Mouse (Mus musculus) lung, postnatal 25 days (tissue): ENCODE results near the gene Neurod2.

ENCODE experiments used
- DNase-seq: peaks from one replicate; pipeline ENCODE4 v3.0.0; 2022; ENCODE audit warnings: low spot score

Gene Neurod2

DNA sequence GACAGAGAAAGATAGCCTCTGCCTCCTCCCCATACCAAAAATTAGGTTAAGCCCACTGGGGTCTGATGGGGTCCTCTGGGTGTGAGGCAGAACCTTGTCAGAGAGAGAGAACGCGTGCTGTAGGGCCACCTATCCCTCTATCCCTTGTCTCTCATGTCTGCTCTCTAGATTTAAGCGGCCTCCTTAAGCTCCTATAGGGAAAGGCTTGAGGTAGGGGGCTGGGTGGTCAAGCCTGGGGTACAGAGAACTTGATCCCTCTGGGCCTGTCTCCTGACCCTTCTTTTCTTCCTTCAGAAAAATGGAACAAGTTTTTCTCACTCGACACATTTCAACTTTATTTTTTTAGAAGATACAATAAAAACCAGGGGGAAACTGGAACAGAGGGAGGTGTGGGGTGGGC, 3.4 kb upstream of the Neurod2 start:
- no peak for DNase-seq

DNA sequence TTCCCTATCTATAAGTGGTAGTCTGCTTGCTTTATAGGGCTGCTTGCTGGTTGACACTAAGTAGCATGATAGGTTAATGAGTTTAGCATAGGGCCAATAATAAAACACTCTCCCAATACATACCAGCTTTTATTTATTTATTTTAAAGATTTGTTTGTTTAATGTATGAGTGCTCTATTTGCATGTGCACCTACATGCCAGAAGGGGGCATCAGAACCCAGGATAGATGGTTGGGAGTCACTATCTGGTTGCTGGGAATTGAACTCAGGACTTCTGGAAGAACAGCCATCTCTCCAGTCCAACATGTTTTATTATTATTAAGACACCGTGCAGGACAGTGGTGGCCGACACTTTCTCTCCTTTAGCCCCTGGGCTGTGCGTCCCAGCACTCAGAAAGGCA, 2.7 kb upstream of the Neurod2 start:
- no peak for DNase-seq

DNA sequence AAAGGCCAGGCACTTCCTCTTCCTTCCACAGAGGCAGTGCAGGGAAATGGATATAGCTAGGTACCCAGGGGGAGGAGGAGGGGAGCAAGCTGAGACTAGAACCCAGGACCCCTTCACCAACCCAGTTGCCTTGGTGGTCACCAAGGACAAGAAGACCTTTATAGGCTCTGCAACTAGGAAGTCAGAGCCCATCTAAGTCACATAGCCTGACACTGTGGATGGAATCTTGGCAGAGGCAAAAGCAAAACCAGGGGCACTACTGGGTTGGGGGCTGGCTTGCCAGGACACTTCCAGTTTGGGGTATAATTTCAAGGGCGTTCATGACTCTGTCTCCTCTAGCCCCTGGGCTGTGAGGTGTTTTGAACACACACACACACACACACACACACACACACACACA, 2.0 kb upstream of the Neurod2 start:
- DNase-seq, result no peak

DNA sequence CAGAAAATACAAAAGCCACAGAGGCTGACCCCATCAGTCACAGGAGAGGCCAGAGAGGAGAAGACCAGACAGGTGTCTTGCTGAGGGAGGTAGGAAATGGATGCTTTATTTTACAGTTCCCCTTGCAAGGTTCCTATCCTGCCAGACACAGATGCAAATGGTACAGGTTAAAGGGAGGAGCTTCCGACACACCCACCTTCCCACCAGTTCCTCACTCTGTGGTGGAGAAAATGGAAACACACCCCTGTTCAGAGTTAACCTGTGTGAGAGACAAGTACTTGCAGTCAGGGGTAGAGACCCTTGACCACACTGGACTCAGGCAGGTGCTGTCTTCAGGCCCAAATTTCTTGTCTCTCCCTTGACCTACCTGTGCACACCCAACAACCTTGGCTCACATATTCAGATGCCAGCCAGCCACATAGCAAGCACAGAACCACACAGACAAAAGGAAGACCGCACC, 1.3 kb upstream of the Neurod2 start:
- no peak for DNase-seq

DNA sequence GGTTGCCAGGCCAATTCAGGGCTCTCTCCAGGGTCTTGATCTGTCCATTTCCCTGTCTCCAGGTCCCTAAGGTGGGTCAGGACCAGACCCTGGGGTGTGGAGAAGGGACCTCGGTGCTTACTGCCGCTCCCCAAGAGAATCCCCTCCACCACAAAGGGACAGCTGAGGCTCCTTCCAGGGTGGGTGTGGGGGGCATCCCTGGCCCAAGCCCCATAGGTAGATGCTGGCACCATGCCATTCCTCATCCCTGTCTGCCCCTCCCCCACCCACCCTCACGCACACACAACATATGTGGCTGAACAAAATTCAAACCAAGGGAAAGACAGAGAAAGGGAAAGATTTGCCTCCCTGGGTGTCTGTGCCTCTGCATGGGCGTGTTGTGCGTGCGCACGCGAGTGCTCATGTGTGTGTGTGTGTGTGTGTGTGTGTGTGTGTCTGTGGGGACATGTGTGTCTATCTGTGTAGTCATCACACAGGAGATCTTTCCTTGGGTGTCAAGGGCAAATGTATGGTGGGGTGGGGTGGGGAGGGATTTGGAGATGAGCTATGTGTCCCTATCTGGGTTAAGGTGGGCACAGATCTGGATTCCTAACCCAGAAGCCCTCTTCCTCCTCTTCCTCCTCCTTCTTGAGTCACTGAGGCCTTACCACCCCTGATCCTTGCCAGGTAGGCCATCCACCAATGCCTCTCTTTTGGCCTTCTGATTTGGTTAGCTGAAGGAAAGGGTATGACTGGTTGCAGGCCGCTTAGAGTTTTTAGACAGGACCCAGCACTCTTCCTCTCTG, 704 bp upstream of the Neurod2 start:
- DNase-seq, result no peak

DNA sequence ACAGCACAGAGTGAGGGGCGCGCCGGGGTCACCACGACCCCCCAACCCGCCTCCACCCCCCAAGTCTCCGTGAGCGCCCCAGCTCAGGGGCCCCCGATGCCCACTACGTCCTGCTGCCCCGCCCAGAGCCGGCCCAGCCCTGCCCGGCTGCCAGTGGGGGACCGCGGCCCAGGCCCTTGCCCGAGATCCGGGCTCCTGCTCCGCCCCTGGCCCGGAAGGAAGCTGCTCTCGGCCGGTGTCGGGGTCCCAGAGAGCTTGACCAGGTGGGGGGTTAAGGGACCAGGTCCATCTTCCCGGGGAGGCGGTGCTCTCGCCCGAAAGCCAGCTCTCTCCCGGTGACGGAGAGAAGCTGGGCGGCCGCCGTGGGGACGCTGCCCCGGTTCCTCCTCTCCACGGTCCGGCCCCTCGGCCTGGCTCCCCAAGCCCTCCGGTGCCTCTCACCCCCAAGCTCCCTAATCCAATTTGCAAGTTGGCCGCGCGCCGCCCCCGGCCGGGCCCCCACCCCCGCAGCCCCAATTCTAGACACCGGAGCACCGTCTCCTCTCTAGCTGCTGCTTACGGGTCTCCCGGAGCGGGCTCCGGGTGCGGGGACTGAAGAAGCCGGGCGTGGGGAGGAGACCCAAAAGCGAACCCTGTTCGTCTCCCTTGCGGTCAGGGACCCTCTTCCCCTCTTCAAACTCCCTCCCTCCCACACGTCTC, 928 bp downstream of the Neurod2 start:
- no peak for DNase-seq

DNA sequence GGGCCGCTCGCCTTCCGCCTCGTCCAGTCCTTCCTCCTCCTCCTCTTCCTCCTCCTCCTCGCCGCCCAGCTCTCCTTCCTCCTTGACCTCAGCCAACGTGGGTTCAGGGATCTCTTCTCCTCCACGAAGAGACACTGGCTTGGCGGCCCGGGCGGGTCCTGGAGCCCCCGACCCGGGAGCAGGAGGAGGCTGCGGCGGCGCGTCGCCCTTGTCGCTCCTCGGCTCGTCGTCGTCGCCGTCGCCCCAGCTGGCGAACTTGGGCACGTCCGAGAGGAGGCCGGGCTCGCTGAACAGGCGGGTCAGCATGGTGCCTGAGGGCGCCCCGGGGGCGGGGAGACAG, 1.4 kb downstream of the Neurod2 start:
- DNase-seq, result no peak

DNA sequence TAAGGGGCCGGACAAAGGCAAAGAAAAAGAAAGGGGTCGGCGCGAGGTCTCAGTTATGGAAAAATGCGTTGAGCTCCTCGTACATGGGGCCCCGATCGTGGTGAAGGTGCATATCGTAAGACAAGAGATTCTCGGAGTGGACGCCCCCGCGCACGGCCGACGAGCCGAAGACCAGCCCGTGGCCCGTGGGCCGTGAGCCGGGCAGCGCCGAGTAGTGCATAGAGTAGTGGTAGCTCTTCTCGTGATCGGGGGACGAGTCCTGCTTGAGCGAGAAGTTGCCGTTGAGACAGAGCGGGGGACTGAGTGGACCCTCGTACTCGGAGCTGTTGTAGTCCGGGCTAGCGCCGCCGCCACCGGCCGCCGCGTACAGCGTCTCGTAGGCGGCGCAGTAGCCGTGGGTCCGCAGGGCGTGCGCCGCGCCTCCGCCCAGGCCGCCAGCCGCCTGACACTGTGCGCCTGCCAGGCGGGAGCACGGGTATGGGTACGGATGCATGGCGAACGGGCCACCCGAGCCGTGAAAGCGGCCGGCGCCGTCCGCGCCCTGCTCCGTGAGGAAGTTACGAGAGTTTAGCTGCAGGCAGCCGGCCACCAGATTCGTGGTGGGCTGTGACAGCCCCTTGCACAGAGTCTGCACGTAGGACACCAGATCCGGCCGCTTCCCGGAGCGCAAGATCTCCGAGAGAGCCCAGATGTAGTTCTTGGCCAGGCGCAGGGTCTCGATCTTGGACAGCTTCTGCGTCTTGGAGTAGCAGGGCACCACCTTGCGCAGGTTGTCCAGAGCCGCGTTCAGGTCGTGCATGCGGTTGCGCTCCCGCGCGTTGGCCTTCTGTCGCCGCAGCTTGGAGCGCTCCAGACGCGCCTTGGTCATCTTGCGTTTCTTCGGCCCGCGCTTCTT, 2.1 kb downstream of the Neurod2 start:
- DNase-seq, result no peak

DNA sequence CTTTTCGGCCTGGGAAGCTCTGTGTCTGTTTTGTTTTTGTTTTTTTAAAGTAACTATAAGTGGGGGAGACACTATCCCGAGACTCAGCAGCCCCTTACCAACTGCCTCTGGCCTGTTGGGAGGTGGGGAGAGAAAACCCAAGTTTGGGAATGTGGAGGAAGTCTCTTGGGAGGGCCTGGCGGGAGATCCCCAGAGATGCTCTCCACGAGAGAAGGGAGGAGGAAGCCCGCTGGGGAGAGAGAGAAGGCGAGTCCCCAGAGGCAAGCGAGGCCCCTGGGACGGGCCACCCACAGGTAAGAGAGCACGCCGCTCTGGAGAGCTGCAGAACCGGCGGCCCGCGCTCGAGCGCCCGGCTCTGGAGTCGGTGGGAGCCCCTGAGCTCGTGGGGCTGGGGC, 2.7 kb downstream of the Neurod2 start:
- no peak for DNase-seq

DNA sequence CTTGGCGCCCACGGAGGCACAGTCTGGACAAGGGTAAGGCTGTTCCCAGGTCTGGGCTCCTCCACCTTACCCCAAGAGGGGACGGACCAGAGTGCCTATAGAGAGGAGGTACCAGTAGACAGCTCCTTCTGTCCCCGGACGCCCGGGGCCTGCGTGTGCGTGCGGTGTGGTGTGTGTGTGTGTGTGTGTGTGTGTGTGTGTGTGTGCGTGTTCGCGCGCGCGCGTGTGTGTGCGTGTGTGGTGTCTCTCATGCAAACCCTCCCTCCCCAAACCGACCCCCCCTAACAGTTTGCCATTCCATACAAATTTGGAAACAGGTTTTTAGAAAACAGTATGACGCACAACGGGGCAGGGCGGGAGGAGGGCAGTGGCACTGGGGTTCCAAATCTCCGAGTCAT, 3.6 kb downstream of the Neurod2 start:
- no peak for DNase-seq

DNA sequence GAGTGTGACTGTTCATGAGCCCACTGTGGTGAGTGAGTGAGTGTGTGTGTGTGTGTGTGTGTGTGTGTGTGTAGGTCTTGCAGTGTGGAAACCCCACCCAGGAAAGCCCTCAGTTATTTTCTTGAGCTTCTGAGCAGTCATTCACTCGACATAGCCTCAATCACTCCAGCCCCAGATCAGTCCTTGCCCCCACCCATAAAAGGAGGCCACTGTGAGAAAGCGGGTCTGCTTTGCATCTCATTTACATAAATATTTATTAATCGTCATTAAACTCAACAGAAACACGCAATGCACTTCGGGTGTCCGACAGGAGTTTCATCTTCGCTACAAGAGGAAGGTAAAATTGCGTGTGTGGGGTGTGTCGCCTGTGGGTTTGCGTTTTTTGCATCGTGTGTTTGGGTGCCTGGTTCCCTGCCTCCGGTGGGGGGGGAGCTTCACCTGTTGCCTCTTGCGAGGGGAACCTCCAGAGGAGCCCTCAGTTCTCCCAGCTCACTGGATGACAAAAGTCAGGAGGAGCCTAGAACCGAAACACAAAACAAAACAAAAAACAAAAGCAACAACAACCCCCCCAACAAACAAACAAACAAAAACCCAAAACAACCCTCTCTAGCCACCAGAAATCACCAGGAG, 4.1 kb downstream of the Neurod2 start:
- no peak for DNase-seq

DNA sequence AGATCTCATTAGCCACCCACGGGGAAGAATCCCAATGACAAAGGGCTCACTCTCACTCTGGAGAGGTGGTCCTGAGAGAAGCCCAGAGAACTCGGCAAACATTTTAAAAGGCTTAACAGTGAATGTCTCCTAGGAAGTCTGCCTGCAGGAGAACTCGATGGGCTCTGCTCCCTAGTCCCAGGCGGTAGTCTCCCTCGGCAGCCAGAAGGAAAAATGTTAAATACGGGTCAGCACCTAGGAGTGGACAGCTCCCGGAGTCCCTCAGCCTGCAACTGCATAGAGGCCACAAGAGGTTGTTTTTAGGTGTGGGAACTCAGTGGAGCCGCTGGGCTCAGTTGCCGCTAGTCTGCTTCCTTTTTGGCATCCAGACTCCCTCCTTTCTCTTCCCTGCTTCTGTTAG, 5.5 kb downstream of the Neurod2 start:
- DNase-seq, result no peak

DNA sequence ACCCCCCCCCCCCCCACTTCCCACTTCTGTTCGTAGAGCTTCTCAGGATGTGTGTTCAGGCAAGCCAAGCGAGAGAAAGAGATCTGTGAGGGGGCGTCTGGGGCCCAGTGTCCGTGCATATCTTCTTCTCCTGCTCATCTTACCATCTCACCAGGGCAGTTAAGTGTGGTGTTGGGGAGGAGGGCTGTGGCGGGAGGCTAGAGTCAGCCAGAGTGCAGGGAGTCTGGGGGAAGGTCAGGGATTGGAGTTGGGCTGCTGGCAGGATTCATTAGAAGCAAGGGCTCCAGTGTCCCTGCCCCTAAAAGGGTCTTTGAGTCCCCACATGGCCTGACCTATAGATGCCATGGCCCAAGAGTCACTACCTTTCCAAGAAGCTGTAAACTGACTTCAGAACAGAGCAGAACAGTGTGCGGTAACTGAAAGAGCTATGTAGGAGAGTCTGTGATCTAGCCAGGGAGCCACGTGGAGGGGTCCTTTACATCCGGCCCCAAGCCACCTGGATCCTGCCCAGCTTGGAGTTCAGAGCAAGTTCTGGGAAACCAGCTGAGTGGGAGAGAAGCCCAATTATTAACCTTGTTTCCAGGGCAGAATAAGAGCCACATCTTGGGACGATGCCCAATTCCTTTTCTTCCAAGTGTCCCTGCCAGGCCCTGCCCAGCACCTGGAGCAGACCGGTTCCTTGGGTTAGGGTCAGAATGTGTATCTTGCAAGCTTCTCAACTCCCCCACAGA, 6.1 kb downstream of the Neurod2 start:
- DNase-seq, result no peak

DNA sequence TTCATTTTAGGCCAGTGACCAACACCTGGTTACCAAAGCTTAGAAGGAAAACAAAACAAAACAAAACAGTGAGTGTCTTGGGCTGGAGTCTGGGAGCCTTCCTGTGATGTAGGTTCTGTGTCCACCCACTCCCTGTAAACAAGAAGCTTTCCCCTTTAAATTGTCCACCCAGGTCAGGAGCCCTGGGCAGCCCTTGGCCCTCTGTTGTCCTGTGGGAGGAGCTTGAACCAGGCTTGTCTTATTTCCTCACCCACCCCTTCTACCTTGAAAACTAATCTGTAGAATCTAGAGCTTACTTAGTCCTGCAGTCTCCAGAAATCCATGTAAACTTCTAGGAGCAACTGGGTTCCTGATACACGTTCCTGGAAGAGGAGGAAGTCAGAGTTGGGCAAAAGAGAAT, 7.3 kb downstream of the Neurod2 start:
- no peak for DNase-seq

DNA sequence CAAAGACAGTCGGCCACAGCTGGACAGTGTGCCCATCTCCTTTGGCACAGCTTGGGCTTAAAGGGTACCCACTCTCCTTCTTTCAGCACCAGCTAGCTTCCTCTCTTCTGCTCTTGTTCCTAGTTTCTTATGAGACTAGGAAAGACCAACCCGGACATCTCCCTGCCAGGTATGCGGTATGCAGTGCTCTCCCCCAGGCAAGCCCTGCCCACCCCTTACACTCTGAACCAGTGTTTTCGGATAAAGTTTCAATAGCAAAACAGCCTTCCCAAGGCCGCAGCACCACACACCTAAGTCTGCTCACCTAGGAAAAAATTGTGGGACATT, 7.8 kb downstream of the Neurod2 start:
- DNase-seq, result no peak

DNA sequence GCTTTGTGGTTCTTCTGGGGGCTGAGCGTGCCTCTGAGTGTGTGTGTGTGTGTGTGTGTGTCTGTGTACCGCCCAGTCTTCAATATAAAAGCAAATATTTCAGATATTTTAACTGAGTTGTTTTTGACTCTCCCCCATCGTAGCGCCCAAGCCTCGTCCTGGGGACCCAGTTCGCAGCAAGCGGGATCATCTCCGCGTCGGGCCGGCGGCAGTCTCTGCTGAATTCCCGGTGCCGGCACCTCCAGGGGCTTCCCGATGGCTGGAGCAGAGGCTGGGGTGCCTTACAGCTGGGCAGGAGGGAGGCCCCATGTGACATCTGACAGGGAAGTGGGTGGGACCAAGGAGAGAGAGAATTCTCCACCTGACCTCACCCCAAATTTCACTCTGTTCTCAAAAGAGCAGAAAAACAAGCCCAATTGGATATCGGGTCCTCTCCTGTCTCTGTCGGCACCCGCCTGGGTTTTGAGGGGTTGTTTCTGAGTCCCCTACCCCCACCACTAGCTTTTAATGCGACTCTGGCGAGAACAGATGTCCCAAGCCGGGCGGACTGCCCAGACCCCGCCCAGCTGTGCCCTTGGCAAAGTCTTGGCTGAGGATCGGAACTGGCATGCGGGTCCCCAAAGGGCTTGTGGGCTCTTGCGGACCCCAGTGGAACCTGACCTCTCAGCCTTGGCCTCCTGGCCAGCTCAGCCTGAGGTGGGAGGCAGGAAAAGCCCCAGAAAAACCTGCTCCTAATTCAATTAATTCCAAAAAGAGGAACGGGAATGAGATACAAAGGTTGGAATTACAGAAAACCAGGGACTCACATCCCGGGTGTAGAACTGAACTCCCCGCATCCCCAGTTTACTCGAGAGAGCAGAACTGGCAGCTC, 8.4 kb downstream of the Neurod2 start:
- no peak for DNase-seq

DNA sequence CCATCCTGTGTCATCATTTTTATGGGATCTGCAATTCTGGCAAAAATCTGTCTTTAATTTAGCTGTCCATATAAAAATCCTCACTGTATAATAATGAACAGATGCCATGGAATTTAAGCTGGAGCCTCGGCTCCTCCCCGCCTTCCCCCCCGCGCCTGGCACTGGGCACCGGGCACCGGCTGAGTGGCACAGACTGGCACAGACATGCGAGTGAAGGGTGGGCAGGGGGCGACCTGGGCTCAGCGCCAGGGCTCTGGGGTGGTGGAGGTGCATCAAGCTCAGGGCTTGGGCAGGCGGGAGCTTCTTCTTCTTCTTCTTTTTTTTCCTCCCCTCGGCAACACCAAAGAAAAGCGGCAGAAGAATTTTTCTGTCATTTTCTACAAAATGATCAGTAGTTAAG, 9.1 kb downstream of the Neurod2 start:
- no peak for DNase-seq

DNA sequence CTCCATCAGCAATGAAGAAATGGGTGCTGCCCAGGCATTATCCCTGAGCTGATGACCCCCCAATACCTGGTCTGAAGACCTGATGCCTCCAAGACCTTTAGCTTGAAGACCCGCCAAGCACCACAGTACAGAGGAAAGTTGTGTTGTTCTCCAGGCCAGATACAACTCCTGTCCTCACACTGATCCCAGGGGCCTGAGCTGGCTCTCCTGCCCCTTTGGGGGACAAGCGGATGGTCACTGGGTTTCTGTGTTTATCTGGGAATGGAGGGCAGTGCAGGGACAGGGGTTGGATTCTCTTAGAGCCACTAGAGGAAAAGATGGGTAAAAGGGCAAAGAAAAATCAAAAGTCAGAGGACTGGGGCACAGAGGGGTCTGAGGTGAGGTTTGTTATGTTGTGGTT, 9.5 kb downstream of the Neurod2 start:
- DNase-seq, result no peak

DNA sequence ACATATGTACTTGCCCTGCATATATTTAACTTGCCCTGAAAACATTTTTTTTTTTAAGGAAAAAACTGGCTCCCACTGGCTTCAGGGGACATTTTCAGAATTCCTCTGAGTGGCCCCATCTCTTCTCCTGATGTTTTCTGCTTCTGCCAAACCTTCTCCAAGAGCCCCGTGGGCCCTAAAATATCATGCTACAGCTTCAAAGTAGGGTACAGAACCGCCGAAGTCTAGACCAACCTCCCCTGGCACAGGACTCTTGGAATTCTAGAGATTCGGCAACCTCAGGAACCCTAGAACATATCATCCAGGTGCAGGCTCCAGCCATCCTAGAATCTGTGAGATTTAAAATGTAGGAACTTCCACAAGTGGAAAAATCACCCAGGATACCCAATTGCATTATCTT, 9.9 kb downstream of the Neurod2 start:
- DNase-seq, result no peak

DNA sequence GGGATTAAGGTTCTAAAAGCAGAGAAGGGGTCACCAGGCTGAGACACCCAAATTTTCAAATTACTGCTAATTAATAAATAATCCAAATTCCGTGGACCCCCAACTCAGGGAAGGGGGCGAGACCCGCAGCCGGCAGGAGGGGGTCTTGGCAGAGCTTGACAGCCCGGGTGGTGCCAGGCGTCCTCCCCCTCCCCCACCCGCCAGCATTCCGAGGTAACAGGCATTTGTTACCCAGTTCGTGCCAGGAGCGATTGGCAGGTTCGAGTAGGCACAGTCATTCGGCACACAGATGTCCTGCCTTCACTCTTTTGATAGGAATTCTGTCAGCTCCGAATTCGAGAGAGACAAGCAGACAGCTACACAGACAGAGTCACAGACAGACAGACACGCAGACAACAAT, 10.3 kb downstream of the Neurod2 start:
- DNase-seq, result no peak
